Mouse (Mus musculus): ENCODE measurements around the gene Bicra. TPM values are rescaled to one million over a fixed set of nuclear protein-coding genes. Genes with fewer than 3 reads are reported as not detected.

Gene Bicra
- total and polyA plus RNA-seq, 3 experiments: 0.81 to 14.1 TPM; not detected in 1

GRCm38 (mm10) chr7:15993789-15994188 lies 53.9 kb downstream of the Bicra start:
- H3K9me3 ChIP-seq (replicated peaks; ENCODE audit: insufficient read depth, low read length): no peaks in the 10 kb centered on the region
- H3K4me3 ChIP-seq (ENCODE audit: control insufficient read depth in 1 of 2, insufficient read depth in 1 of 2, low read depth in 2 of 2, low read length in 2 of 2): no peak overlapping the region
- no peak overlapping the region for H3K27ac ChIP-seq (ENCODE audit: control insufficient read depth, low read depth, low read length)
- no peak for DNase-seq (ENCODE audit: low read depth, low spot score)
- no peaks in the 10 kb centered on the region for H3K4me1 ChIP-seq (ENCODE audit: control insufficient read depth in 1 of 2, insufficient read depth in 2 of 2, low read length in 2 of 2)
- no peak overlapping the region for H3K9ac ChIP-seq (ENCODE audit: control insufficient read depth, low read depth, low read length, poor library complexity, severe bottlenecking)
- H3K79me2 ChIP-seq (ENCODE audit: control insufficient read depth, insufficient read depth, low read length, poor library complexity): no peaks in the 10 kb centered on the region
- no peaks in the 10 kb centered on the region; a peak in 1 of 4 replicates for H3K36me3 ChIP-seq (ENCODE audit: control insufficient read depth in 1 of 2, insufficient read depth in 2 of 2, low read length in 2 of 2)
- no peaks in the 10 kb centered on the region for H3K27me3 ChIP-seq (ENCODE audit: control insufficient read depth in 1 of 2, insufficient read depth in 2 of 2, low read length in 2 of 2)
- TF ChIP-seq SIN3A (IDR thresholded peaks at IDR 0.05; ENCODE audit: low read length) (no peak), CTCF (IDR thresholded peaks at IDR 0.05 in 2 of 3, conservative IDR thresholded peaks at IDR 0.05 in 1 of 3; ENCODE audit: control insufficient read depth in 1 of 3, insufficient read depth in 1 of 3, low read depth in 2 of 3, low read length in 3 of 3, poor library complexity in 1 of 3, severe bottlenecking in 1 of 3) (no peak), ELF1 (IDR thresholded peaks at IDR 0.05; ENCODE audit: low read depth, low read length) (no peak), MXI1 (IDR thresholded peaks at IDR 0.05; ENCODE audit: low read depth, low read length) (no peak), JUND (IDR thresholded peaks at IDR 0.05; ENCODE audit: low read depth, low read length) (no peak), ZKSCAN1 (IDR thresholded peaks at IDR 0.05; ENCODE audit: low read depth, low read length) (no peak), ETS1 (IDR thresholded peaks at IDR 0.05; ENCODE audit: low read depth, low read length) (no peak), TBP (IDR thresholded peaks at IDR 0.05; ENCODE audit: low read depth, low read length) (no peak), CHD1 (IDR thresholded peaks at IDR 0.05; ENCODE audit: low read depth, low read length) (no peak), UBTF (IDR thresholded peaks at IDR 0.05; ENCODE audit: borderline replicate concordance, insufficient read depth, low read depth, low read length) (no peak), POLR2AphosphoS5 (IDR thresholded peaks at IDR 0.05; ENCODE audit: borderline replicate concordance, low read depth, low read length) (no peak), TCF12 (IDR thresholded peaks at IDR 0.05; ENCODE audit: low read depth, low read length) (no peak), MAFK (IDR thresholded peaks at IDR 0.05; ENCODE audit: borderline replicate concordance, low read depth, low read length) (no peak), NELFE (IDR thresholded peaks at IDR 0.05; ENCODE audit: low read depth, low read length) (no peak), RCOR1 (IDR thresholded peaks at IDR 0.05; ENCODE audit: low read depth, low read length) (no peak), MEF2A (IDR thresholded peaks at IDR 0.05; ENCODE audit: extremely low read depth, insufficient replicate concordance, low read depth, low read length, poor library complexity, severe bottlenecking) (no peak)

DNA sequence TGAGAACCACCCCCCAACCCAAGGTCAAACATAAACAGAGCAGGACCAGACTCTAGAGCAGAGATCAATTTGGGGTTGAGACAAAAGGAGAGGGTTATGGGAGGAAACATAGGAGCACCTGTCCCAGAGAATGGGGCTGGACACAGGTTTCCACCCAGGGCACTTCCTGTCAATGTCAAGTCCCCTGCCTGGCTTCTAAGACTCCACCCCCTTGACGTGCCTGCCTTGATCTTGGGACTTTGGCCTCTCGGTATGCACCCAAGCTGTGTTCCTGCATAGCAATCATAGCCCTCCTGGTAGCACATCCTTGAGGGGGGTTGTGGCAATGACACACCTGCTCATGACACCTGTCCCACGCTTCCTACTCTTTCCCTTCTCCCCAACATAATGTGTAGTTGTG lies 54.6 kb downstream of the Bicra start:
- Histone ChIP-seq H3K27me3 (ENCODE audit: control insufficient read depth in 1 of 2, insufficient read depth in 2 of 2, low read length in 2 of 2) (no peaks in the 10 kb centered on the region), H3K9me3 (replicated peaks; ENCODE audit: insufficient read depth, low read length) (no peaks in the 10 kb centered on the region), H3K79me2 (ENCODE audit: control insufficient read depth, insufficient read depth, low read length, poor library complexity) (no peaks in the 10 kb centered on the region), H3K27ac (ENCODE audit: control insufficient read depth, low read depth, low read length) (no peak overlapping the region), H3K9ac (ENCODE audit: control insufficient read depth, low read depth, low read length, poor library complexity, severe bottlenecking) (no peak overlapping the region), H3K4me3 (ENCODE audit: control insufficient read depth in 1 of 2, insufficient read depth in 1 of 2, low read depth in 2 of 2, low read length in 2 of 2) (no peak overlapping the region), H3K4me1 (ENCODE audit: control insufficient read depth in 1 of 2, insufficient read depth in 2 of 2, low read length in 2 of 2) (no peaks in the 10 kb centered on the region), H3K36me3 (ENCODE audit: control insufficient read depth in 1 of 2, insufficient read depth in 2 of 2, low read length in 2 of 2) (no peaks in the 10 kb centered on the region; a peak in 1 of 4 replicates)
- TF ChIP-seq USF1 (IDR thresholded peaks at IDR 0.05; ENCODE audit: low read depth, low read length): no peak
- TF ChIP-seq TAL1 (IDR thresholded peaks at IDR 0.05; ENCODE audit: low read length): no peak
- no peak for TF ChIP-seq CHD2 (IDR thresholded peaks at IDR 0.05; ENCODE audit: low read length)
- TF ChIP-seq ZMIZ1 (IDR thresholded peaks at IDR 0.05; ENCODE audit: low read depth, low read length): no peak
- TF ChIP-seq JUND (IDR thresholded peaks at IDR 0.05; ENCODE audit: low read depth, low read length): no peak
- TF ChIP-seq TCF12 (IDR thresholded peaks at IDR 0.05; ENCODE audit: low read depth, low read length): no peak
- no peak for TF ChIP-seq POLR2AphosphoS5 (IDR thresholded peaks at IDR 0.05; ENCODE audit: borderline replicate concordance, low read depth, low read length)
- TF ChIP-seq NRF1 (IDR thresholded peaks at IDR 0.05; ENCODE audit: insufficient read depth, low read depth, low read length, poor library complexity, severe bottlenecking): no peak
- TF ChIP-seq GATA1 (IDR thresholded peaks at IDR 0.05; ENCODE audit: low read depth, low read length): no peak
- DNase-seq (ENCODE audit: low read depth, low spot score): no peak

All from MEL (cell line).